Mouse (Mus musculus) ES-E14 (cell line): ENCODE measurements around the gene Polr1b.

Source experiments
- CHD2 ChIP-seq: IDR thresholded peaks from 2 replicates; pipeline ENCODE4 v1.6.1; 2014; ENCODE audit warnings: mild to moderate bottlenecking, low read depth, low read length, inconsistent platforms
- HCFC1 ChIP-seq: IDR thresholded peaks from 2 replicates; pipeline ENCODE4 v1.6.1; 2012; ENCODE audit warnings: low read length, inconsistent platforms, borderline replicate concordance; ENCODE audit not compliant: insufficient read depth
- MAFK ChIP-seq: IDR thresholded peaks from 2 replicates; pipeline ENCODE4 v1.6.1; 2014; ENCODE audit warnings: mild to moderate bottlenecking, low read depth, low read length, inconsistent platforms; ENCODE audit not compliant: insufficient read depth
- ZC3H11A ChIP-seq: IDR thresholded peaks from 2 replicates; pipeline ENCODE4 v1.6.1; 2012; ENCODE audit warnings: low read depth, mild to moderate bottlenecking, inconsistent platforms, low read length, borderline replicate concordance
- ZNF384 ChIP-seq: IDR thresholded peaks from 2 replicates; pipeline ENCODE4 v1.6.1; 2012; ENCODE audit warnings: low read depth, low read length, inconsistent platforms

GRCm38 (mm10) chr2:129084959-129085358 is 15.8 kb upstream of the Polr1b start:
- no peak for TF ChIP-seq MAFK
- TF ChIP-seq ZNF384, result no peak
- no peak for TF ChIP-seq HCFC1
- TF ChIP-seq CHD2, result no peak
- no peak for TF ChIP-seq ZC3H11A
